Mouse (Mus musculus): ENCODE results near the gene Abca9.

The Abca9 gene

GRCm38 (mm10) chr11:110061032-110061431 is 107.0 kb downstream of the Abca9 start:
- DNase-seq: no peak

- DNase-seq: no peak
Observed at GRCm38 (mm10) chr11:110060127-110060526, 107.9 kb downstream of the Abca9 start.

GRCm38 (mm10) chr11:110053681-110054080 is 114.3 kb downstream of the Abca9 start:
- DNase-seq: no peak
